Mouse (Mus musculus) lung, postnatal 0 days (tissue): ENCODE data around the gene Micu2.

Source experiments
- CTCF ChIP-seq: IDR thresholded peaks from 2 replicates; pipeline ENCODE4 v1.5.1; 2016; ENCODE audit warnings: antibody characterized with exemption, mild to moderate bottlenecking
- EP300 ChIP-seq: IDR thresholded peaks from 2 replicates; pipeline ENCODE4 v1.6.1; 2016; ENCODE audit warnings: antibody characterized with exemption, mild to moderate bottlenecking, control low read depth

DNA sequence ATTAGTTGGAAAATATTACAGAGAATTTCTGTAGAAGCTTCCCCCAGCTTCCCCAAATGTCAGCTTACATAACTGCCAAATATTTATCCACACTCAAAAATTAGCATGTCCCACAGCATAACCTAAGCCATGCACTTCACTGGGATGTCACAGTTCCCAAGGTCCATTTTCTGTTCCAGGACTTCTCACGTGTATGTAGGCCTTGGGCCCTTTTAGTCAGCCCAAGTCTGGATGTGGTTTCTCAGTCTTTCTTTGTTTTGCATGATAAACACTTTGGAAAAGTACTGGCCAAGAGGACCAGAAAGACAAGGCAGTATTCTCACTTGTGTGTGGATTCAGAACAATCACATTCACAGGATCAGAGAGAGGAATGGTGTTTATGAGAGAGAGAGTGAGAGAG, 97.1 kb downstream of the Micu2 start:
- TF ChIP-seq CTCF (no peak), EP300 (no peak)
